Mouse (Mus musculus): ENCODE measurements at regions not wholly inside any gene's neighbourhood (a gene's known extent, or its start where the extent isn't known, plus 50 kb on each side); places are given as distances from the start of the nearest gene placed in this dataset.

- TF ChIP-seq POLR2A (IDR thresholded peaks at IDR 0.05; ENCODE audit: insufficient read depth, low read depth, low read length) (no peak), CTCF (IDR thresholded peaks at IDR 0.05) (no peak)
Observed at GRCm38 (mm10) chr17:45935291-45935690, 96.9 kb downstream of the Vegfa start.
